Mouse (Mus musculus): ENCODE data around the gene Sap30. TPM values are rescaled to one million over a fixed set of nuclear protein-coding genes. Genes with fewer than 3 reads are reported as not detected.

Gene Sap30
- polyA plus RNA-seq, 1 experiment = 47.8 TPM

DNA sequence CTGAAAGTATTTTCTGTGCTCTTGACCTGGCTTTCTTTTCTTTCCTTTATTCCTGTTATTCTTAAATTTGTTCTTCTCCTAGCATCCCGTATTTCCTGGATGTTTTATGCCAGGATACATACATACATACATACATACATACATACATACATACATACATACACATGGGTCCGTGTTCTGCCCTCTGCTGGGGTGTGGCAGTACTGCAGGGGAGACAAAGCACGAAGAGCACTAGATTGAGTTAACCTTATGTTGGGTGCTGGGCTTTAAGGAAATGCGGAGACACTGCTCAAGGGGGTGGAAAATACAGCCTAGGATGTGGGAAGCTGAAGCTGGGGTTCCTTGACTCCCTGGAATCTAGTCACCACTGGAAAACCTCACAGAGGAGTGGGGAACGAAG, 16.0 kb upstream of the Sap30 start:
- Histone ChIP-seq H3K27ac (ENCODE audit: insufficient read depth, low read depth, low read length) (no peak overlapping the region), H3K4me1 (ENCODE audit: control insufficient read depth, insufficient read depth, low read length) (peaks cover 26% of the 10 kb centered on the region), H3K4me3 (ENCODE audit: insufficient read depth, low read length) (no peak overlapping the region)
- TF ChIP-seq POLR2A (IDR thresholded peaks at IDR 0.05; ENCODE audit: borderline replicate concordance, low read depth, low read length) (no peak), CTCF (IDR thresholded peaks at IDR 0.05; ENCODE audit: low read depth, low read length) (peak; percentile 54; the same call in 1 of the 2 replicates)

DNA sequence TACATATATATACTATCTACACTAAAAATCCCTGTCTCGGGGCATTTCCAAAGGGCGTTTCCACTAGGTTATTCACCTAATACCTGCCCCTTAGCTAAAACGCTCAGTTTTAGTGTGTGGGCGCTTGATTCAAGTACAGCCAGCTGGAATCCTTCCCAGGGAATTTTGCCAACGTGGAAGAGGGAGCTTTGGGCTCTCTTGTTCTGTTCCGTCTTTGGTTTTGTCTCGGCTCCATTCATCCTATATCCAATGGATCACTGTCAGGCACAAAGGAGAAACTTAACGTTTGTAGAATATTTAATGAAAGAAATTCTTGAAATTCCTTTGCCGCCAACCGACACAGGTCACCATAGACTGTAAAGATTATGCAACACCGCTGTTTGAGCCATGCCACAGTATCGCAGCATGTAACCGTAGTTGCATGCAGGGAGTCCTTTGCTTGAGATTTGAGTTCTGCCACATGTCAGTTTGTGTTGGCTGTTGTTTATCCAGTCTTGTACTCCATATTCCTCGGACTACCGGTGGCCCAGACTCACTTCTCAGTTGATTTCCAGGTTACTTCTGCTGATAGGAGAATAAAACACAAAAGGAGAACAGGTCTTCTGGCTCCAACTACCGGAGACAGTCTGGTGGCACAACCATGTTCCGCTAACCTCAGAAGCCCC, 11.3 kb upstream of the Sap30 start:
- no peak overlapping the region for H3K27ac ChIP-seq (ENCODE audit: insufficient read depth, low read depth, low read length)
- H3K4me1 ChIP-seq (ENCODE audit: control insufficient read depth, insufficient read depth, low read length) = peaks cover 12% of the 10 kb centered on the region
- H3K4me3 ChIP-seq (ENCODE audit: insufficient read depth, low read length) = no peak overlapping the region
- TF ChIP-seq POLR2A (IDR thresholded peaks at IDR 0.05; ENCODE audit: borderline replicate concordance, low read depth, low read length) (no peak), CTCF (IDR thresholded peaks at IDR 0.05; ENCODE audit: low read depth, low read length) (no peak)

DNA sequence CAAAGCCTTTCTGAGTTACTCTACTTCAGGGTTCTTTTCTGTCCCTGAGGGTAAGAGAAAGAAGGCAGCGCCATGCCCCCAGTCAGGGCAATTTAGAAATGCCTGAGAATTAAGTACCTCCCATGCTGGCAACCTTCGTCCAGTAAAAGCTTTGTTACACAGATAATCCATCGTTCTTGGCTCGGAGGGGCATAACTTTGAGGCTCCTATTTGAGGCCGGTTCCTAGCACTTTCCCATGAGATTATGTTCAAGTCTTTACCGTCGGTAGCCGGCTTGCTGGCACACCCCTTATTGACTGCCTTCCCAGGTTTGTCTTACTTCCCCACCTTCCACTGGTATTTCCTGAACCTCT, 10.8 kb upstream of the Sap30 start:
- peaks cover 9% of the 10 kb centered on the region for H3K4me1 ChIP-seq (ENCODE audit: control insufficient read depth, insufficient read depth, low read length)
- no peak for TF ChIP-seq CTCF (IDR thresholded peaks at IDR 0.05; ENCODE audit: low read depth, low read length)
- TF ChIP-seq POLR2A (IDR thresholded peaks at IDR 0.05; ENCODE audit: borderline replicate concordance, low read depth, low read length) = no peak
- no peak overlapping the region for H3K27ac ChIP-seq (ENCODE audit: insufficient read depth, low read depth, low read length)
- H3K4me3 ChIP-seq (ENCODE audit: insufficient read depth, low read length) = no peak overlapping the region

DNA sequence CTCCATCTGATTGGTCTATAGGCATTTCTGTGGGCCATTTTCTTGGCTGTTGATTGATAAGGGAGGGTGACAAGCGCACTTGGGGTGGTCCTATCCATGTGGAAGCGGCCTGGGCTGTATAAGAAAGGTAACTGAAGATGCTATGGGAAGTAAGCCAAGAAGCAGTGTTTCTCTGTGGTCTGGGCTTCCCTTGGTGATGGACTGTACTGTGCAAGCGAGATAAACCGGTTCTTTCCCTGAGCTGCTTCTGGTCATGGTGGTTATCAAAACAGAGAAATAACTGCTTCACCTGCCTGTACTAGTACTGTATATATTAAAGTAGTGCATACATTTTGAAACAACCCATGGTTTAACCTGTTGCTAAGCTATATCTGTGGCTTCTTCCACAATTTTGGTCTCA, 4.2 kb upstream of the Sap30 start:
- Histone ChIP-seq H3K4me3 (ENCODE audit: insufficient read depth, low read length) (no peak overlapping the region), H3K27ac (ENCODE audit: insufficient read depth, low read depth, low read length) (no peak overlapping the region), H3K4me1 (ENCODE audit: control insufficient read depth, insufficient read depth, low read length) (peaks cover 14% of the 10 kb centered on the region)
- TF ChIP-seq POLR2A (IDR thresholded peaks at IDR 0.05; ENCODE audit: borderline replicate concordance, low read depth, low read length) = no peak
- no peak for TF ChIP-seq CTCF (IDR thresholded peaks at IDR 0.05; ENCODE audit: low read depth, low read length)

GRCm38 (mm10) chr8:57489896-57490295, 2.2 kb upstream of the Sap30 start:
- Histone ChIP-seq H3K4me3 (ENCODE audit: insufficient read depth, low read length) (no peak overlapping the region), H3K27ac (ENCODE audit: insufficient read depth, low read depth, low read length) (no peak overlapping the region)
- TF ChIP-seq POLR2A (IDR thresholded peaks at IDR 0.05; ENCODE audit: borderline replicate concordance, low read depth, low read length) = no peak
- TF ChIP-seq CTCF (IDR thresholded peaks at IDR 0.05; ENCODE audit: low read depth, low read length) = no peak

GRCm38 (mm10) chr8:57489366-57489765, 1.7 kb upstream of the Sap30 start:
- Histone ChIP-seq H3K4me1 (ENCODE audit: control insufficient read depth, insufficient read depth, low read length) (peaks cover 7% of the 10 kb centered on the region; the same call in 1 of the 2 replicates), H3K27ac (ENCODE audit: insufficient read depth, low read depth, low read length) (no peak overlapping the region), H3K4me3 (ENCODE audit: insufficient read depth, low read length) (no peak overlapping the region)
- TF ChIP-seq CTCF (IDR thresholded peaks at IDR 0.05; ENCODE audit: low read depth, low read length) = no peak
- no peak for TF ChIP-seq POLR2A (IDR thresholded peaks at IDR 0.05; ENCODE audit: borderline replicate concordance, low read depth, low read length)

More at GRCm38 (mm10) chr8:57489896-57490295, 2.2 kb upstream of the Sap30 start:
- H3K4me1 ChIP-seq (ENCODE audit: control insufficient read depth, insufficient read depth, low read length) = peaks cover 7% of the 10 kb centered on the region; the same call in 1 of the 2 replicates

DNA sequence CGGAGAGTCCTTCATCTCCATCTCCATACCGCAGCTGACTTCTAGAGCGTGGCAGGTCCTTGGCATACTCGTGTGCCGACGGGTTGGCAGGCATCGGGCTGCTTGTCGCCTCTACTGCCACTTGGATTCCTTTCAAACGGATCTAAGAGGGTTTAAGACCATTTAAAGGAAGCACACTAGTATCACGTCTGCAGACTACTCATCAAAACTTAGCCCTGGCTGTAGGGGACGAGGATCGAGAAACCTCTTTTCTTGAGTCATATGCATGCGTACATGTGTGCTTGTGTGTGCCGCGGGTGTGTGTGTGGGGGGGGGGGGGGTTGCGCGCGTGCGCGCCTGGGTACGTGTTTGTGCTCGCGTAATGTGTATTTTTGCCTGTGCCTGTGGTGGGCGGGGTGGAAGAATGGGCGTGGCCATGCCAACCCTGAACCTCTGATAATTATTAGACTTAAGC, 679 bp upstream of the Sap30 start:
- H3K27ac ChIP-seq (ENCODE audit: insufficient read depth, low read depth, low read length) = peak overlapping the region; percentile 46
- H3K4me1 ChIP-seq (ENCODE audit: control insufficient read depth, insufficient read depth, low read length) = peaks cover 7% of the 10 kb centered on the region; the same call in 1 of the 2 replicates
- H3K4me3 ChIP-seq (ENCODE audit: insufficient read depth, low read length) = peak overlapping the region; percentile 93
- TF ChIP-seq POLR2A (IDR thresholded peaks at IDR 0.05; ENCODE audit: borderline replicate concordance, low read depth, low read length) (no peak), CTCF (IDR thresholded peaks at IDR 0.05; ENCODE audit: low read depth, low read length) (no peak)

DNA sequence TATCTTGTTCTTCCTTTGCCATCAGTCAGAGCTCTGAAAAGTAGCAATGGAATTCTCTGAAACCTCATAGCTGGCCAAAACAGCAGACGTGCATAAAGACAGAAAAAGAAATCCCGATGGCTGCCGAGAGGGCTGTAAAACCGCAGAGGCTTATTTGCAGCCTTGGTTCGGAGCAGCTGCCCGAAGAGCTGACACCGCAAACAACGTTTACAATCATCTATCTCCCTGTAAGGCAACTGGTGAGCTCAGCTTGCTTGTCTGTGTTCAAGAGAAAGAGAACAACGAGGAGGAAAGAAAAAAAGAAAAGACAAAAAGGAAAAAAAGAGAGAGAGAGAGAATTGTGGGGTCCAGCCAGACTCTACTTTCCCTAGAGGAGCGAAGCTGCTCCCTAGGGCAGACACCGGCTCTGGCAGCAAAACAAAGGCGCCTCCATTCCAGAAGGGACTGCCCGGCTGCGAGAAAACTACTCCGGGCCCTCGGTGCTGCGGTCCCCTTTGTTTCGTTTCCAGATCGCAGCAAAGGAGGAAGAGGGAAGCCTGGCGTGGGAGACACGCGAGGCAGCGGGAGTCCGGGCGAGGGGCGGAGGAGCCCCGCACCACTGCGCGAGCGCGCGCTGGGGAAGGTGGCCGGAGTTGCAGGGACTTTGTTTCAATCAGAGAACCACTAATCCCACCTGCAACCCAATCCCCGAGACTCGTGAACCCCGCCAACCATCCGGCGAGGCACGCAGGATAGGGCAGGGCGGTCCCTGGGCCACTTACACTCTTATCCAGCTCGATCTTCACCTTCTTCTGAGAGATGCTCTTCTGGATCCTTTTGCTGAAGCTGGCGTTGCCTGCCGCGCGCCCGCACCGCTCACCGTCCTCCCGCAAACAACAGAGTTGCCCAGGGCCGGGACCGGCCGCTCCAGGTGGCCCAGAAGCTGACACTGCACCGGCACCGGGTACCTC, 894 bp downstream of the Sap30 start:
- TF ChIP-seq CTCF (IDR thresholded peaks at IDR 0.05; ENCODE audit: low read depth, low read length) (no peak), POLR2A (IDR thresholded peaks at IDR 0.05; ENCODE audit: borderline replicate concordance, low read depth, low read length) (no peak)
- peak overlapping the region; percentile 81 for H3K27ac ChIP-seq (ENCODE audit: insufficient read depth, low read depth, low read length)
- peaks cover 7% of the 10 kb centered on the region; the same call in 1 of the 2 replicates for H3K4me1 ChIP-seq (ENCODE audit: control insufficient read depth, insufficient read depth, low read length)
- H3K4me3 ChIP-seq (ENCODE audit: insufficient read depth, low read length) = peak overlapping the region; percentile 93

- Histone ChIP-seq H3K4me3 (ENCODE audit: insufficient read depth, low read length) (no peak overlapping the region), H3K27ac (ENCODE audit: insufficient read depth, low read depth, low read length) (no peak overlapping the region), H3K4me1 (ENCODE audit: control insufficient read depth, insufficient read depth, low read length) (peaks cover 31% of the 10 kb centered on the region)
- TF ChIP-seq POLR2A (IDR thresholded peaks at IDR 0.05; ENCODE audit: borderline replicate concordance, low read depth, low read length) (no peak), CTCF (IDR thresholded peaks at IDR 0.05; ENCODE audit: low read depth, low read length) (no peak)
Measured at GRCm38 (mm10) chr8:57480606-57481005, 7.1 kb downstream of the Sap30 start.

All from bone marrow macrophage, adult 2 months (primary cell).